ENCODE assay signal across 9 mouse cellular contexts in genomic region chr1:39477064-39477463, GRCm38 (mm10). TPM values are rescaled to one million over a fixed set of nuclear protein-coding genes. Genes with fewer than 3 reads are reported as not detected.
DNase-seq lines count a peak whose midpoint lies in the region; ATAC-seq and TF ChIP-seq lines count a peak whose summit lies in the region.
"Had no signal": no experiment of that assay in that cellular context is flagged by ENCODE, and none has a peak within 500 bp of the region (broad histone marks: within the 10 kb centered on the region; RNA-seq: fewer than 3 reads in every experiment).

No protein-coding gene starts in this region.

- H3K79me2 ChIP-seq in myocyte (ENCODE audit: control insufficient read depth, insufficient read depth), result no peaks in the 10 kb centered on the region

- H3K4me1 ChIP-seq in limb, embryonic 12.5 days (replicated peaks), result peaks cover 13% of the 10 kb centered on the region
- peaks cover 19% of the 10 kb centered on the region for H3K4me1 ChIP-seq in limb, embryonic 10.5 days
- peaks cover 21% of the 10 kb centered on the region for H3K4me1 ChIP-seq in embryonic facial prominence, embryonic 15.5 days
- H3K4me1 ChIP-seq in intestine, embryonic 14.5 days (replicated peaks; ENCODE audit: control insufficient read depth, insufficient read depth, low read length), result no peaks in the 10 kb centered on the region

- no peak for DNase-seq in limb, embryonic 10.5 days (ENCODE audit: low spot score)
- no peak for DNase-seq in intestine, embryonic 14.5 days (ENCODE audit: low spot score)
- no peak for DNase-seq in adrenal gland, adult (ENCODE audit: inconsistent age in 2 of 2, low spot score in 1 of 2)
- no peak for DNase-seq in left cerebral cortex, postnatal 10 days (ENCODE audit: extremely low spot score in 1 of 2, low spot score in 2 of 2)
- DNase-seq in retina, embryonic 14.5 days (ENCODE audit: low spot score), result no peak
- DNase-seq: kidney, adult 2 months had no signal

- H3K9ac ChIP-seq in limb, embryonic 12.5 days (replicated peaks), result no peak overlapping the region
- H3K9ac ChIP-seq in embryonic facial prominence, embryonic 15.5 days, result no peak overlapping the region
- no peak overlapping the region for H3K9ac ChIP-seq in intestine, embryonic 14.5 days (ENCODE audit: low read length)

- no peak for ATAC-seq in limb, embryonic 12.5 days (ENCODE audit: insufficient number of reproducible peaks, insufficient read depth, low FRiP score, low TSS enrichment, low read depth)
- no peak for ATAC-seq in embryonic facial prominence, embryonic 15.5 days (ENCODE audit: insufficient number of reproducible peaks, low FRiP score, low TSS enrichment, low read depth)
- ATAC-seq in intestine, embryonic 14.5 days (replicated peaks; ENCODE audit: low FRiP score, low TSS enrichment, low read depth), result no peak

- intact Hi-C loops in left cerebral cortex, postnatal 10 days (cut with DNase I), result no loop called here

- no peak overlapping the region for H3K27ac ChIP-seq in limb, embryonic 12.5 days
- H3K27ac ChIP-seq in limb, embryonic 10.5 days, result no peak overlapping the region
- no peak overlapping the region for H3K27ac ChIP-seq in embryonic facial prominence, embryonic 15.5 days (replicated peaks)
- H3K27ac ChIP-seq in intestine, embryonic 14.5 days (ENCODE audit: low read depth), result no peak overlapping the region

- TF ChIP-seq POLR2A in myocyte (IDR thresholded peaks at IDR 0.05; ENCODE audit: insufficient read length, low read depth), result no peak

- H3K27me3 ChIP-seq in limb, embryonic 12.5 days, result peaks cover 21% of the 10 kb centered on the region
- peaks cover 20% of the 10 kb centered on the region for H3K27me3 ChIP-seq in limb, embryonic 10.5 days (ENCODE audit: low read depth, poor library complexity, severe bottlenecking)
- H3K27me3 ChIP-seq in embryonic facial prominence, embryonic 15.5 days, result no peaks in the 10 kb centered on the region; the same call in 1 of the 2 replicates
- peaks cover 6% of the 10 kb centered on the region; the same call in 1 of the 2 replicates for H3K27me3 ChIP-seq in intestine, embryonic 14.5 days (replicated peaks; ENCODE audit: control insufficient read depth, insufficient read depth, low read length)
- peaks cover 6% of the 10 kb centered on the region for H3K27me3 ChIP-seq in myocyte (ENCODE audit: control insufficient read depth, insufficient read depth, insufficient read length)

- H3K9me3 ChIP-seq in limb, embryonic 12.5 days, result no peaks in the 10 kb centered on the region
- H3K9me3 ChIP-seq in limb, embryonic 10.5 days (replicated peaks), result no peaks in the 10 kb centered on the region
- H3K9me3 ChIP-seq in embryonic facial prominence, embryonic 15.5 days (replicated peaks), result no peaks in the 10 kb centered on the region
- peaks cover 3% of the 10 kb centered on the region; the same call in 1 of the 2 replicates for H3K9me3 ChIP-seq in intestine, embryonic 14.5 days (ENCODE audit: control insufficient read depth, low read length)

- no peak overlapping the region for H3ac ChIP-seq in myocyte (ENCODE audit: control insufficient read depth, insufficient read length)

- 73% methylated on average over 5 of the region's 5 CpGs for WGBS in limb, embryonic 12.5 days
- WGBS in limb, embryonic 10.5 days, result 82% methylated on average over 5 of the region's 5 CpGs
- 69% methylated on average over 5 of the region's 5 CpGs for WGBS in embryonic facial prominence, embryonic 15.5 days
- WGBS in intestine, embryonic 14.5 days, result 71% methylated on average over 5 of the region's 5 CpGs

- no peaks in the 10 kb centered on the region for H3K36me3 ChIP-seq in limb, embryonic 12.5 days
- H3K36me3 ChIP-seq in limb, embryonic 10.5 days, result no peaks in the 10 kb centered on the region
- no peaks in the 10 kb centered on the region for H3K36me3 ChIP-seq in embryonic facial prominence, embryonic 15.5 days
- no peaks in the 10 kb centered on the region for H3K36me3 ChIP-seq in intestine, embryonic 14.5 days (ENCODE audit: control insufficient read depth, insufficient read depth, low read length)
- no peaks in the 10 kb centered on the region for H3K36me3 ChIP-seq in myocyte (ENCODE audit: control insufficient read depth, insufficient read depth)

- H3K4me3 ChIP-seq in limb, embryonic 12.5 days (replicated peaks), result no peak overlapping the region
- H3K4me3 ChIP-seq in limb, embryonic 10.5 days, result no peak overlapping the region
- peak overlapping the region; percentile 79 for H3K4me3 ChIP-seq in embryonic facial prominence, embryonic 15.5 days (replicated peaks)
- 0 out of 2 replicates have a peak overlapping the region, but pooled peaks have one; percentile 58 for H3K4me3 ChIP-seq in intestine, embryonic 14.5 days (ENCODE audit: low read depth, low read length)
- peak overlapping the region; percentile 20 for H3K4me3 ChIP-seq in myocyte

- H3K4me2 ChIP-seq in limb, embryonic 12.5 days, result peak overlapping the region; percentile 94
- peak overlapping the region; percentile 98 for H3K4me2 ChIP-seq in embryonic facial prominence, embryonic 15.5 days (replicated peaks)
- H3K4me2 ChIP-seq in intestine, embryonic 14.5 days (ENCODE audit: low read length), result peak overlapping the region; percentile 68
- peak overlapping the region; percentile 75 for H3K4me2 ChIP-seq in myocyte (ENCODE audit: low read depth)

TF ChIP-seq in myocyte, 11 proteins besides CTCF, POLR2A, EP300 and RAD21:
- TF ChIP-seq SRF (IDR thresholded peaks at IDR 0.05; ENCODE audit: control insufficient read depth, insufficient read length, low read depth), result no peak
- TF ChIP-seq TCF3 (IDR thresholded peaks at IDR 0.05; ENCODE audit: insufficient read length, low read depth), result no peak
- TF ChIP-seq MAX (IDR thresholded peaks at IDR 0.05; ENCODE audit: low read depth), result no peak
- TF ChIP-seq MYOG (IDR thresholded peaks at IDR 0.05; ENCODE audit: control insufficient read depth in 1 of 3, insufficient read depth in 1 of 3, insufficient read length in 2 of 3, low read depth in 2 of 3), result no peak
- TF ChIP-seq TCF12 (IDR thresholded peaks at IDR 0.05; ENCODE audit: insufficient read depth, poor library complexity, severe bottlenecking), result no peak
- no peak for TF ChIP-seq E2F4 (IDR thresholded peaks at IDR 0.05; ENCODE audit: insufficient read depth)
- TF ChIP-seq POLR2AphosphoS2 (IDR thresholded peaks at IDR 0.05; ENCODE audit: insufficient read length, low read depth), result no peak
- TF ChIP-seq USF1 (IDR thresholded peaks at IDR 0.05; ENCODE audit: low read depth), result no peak
- TF ChIP-seq REST (IDR thresholded peaks at IDR 0.05; ENCODE audit: insufficient read depth, insufficient read length), result no peak
- no peak for TF ChIP-seq MYOD1 (IDR thresholded peaks at IDR 0.05; ENCODE audit: control insufficient read depth in 1 of 3, insufficient read length in 2 of 3, low read depth in 2 of 3)
- no peak for TF ChIP-seq CEBPB (IDR thresholded peaks at IDR 0.05; ENCODE audit: insufficient read depth, poor library complexity, severe bottlenecking)

RNA-seq across cellular contexts. Expression of gene Tbc1d8, which starts 1.5 kb away (rescaled TPM):
- polyA plus RNA-seq in limb, embryonic 12.5 days (2016; fragmentation: Nextera tagmentation; extraction: Ambion mirVana), result 8.9 and 10.9 TPM in 2 replicates
- 3.6 and 5.1 TPM in 2 replicates for polyA plus RNA-seq in limb, embryonic 10.5 days (2016; fragmentation: Nextera tagmentation; extraction: Ambion mirVana)
- polyA plus RNA-seq in embryonic facial prominence, embryonic 15.5 days (2015; fragmentation: Nextera tagmentation; extraction: Ambion mirVana), result 12.7 and 14.1 TPM in 2 replicates
- 8.2 and 9.1 TPM in 2 replicates for polyA plus RNA-seq in intestine, embryonic 14.5 days (2014; fragmentation: Nextera tagmentation; extraction: Ambion mirVana)
- polyA plus RNA-seq in myocyte (2012; fragmentation: generic; extraction: Trizol), result 5.8 TPM
- total RNA-seq in left cerebral cortex, postnatal 10 days (2021), result 10 to 100 TPM; 17.7 to 19.2 TPM

RNA-seq across cellular contexts. Expression of gene Cnot11, which starts 57.7 kb away (rescaled TPM):
- 31.9 and 35.5 TPM in 2 replicates for polyA plus RNA-seq in limb, embryonic 12.5 days (2016; fragmentation: Nextera tagmentation; extraction: Ambion mirVana)
- polyA plus RNA-seq in limb, embryonic 10.5 days (2016; fragmentation: Nextera tagmentation; extraction: Ambion mirVana), result 23.1 and 26.0 TPM in 2 replicates
- 19.4 and 21.2 TPM in 2 replicates for polyA plus RNA-seq in embryonic facial prominence, embryonic 15.5 days (2015; fragmentation: Nextera tagmentation; extraction: Ambion mirVana)
- polyA plus RNA-seq in intestine, embryonic 14.5 days (2014; fragmentation: Nextera tagmentation; extraction: Ambion mirVana), result 21.7 and 23.4 TPM in 2 replicates
- polyA plus RNA-seq in myocyte (2012; fragmentation: generic; extraction: Trizol), result 16.8 TPM
- total RNA-seq in left cerebral cortex, postnatal 10 days (2021), result 10 to 100 TPM; 24.4 to 26.4 TPM

Comparison
In these comparisons a context has a peak if more than half of its experiments do, and no peak if none do; other contexts are left out.
1. H3K4me3 ChIP-seq: peak in embryonic facial prominence, embryonic 15.5 days (single experiment), intestine, embryonic 14.5 days (single experiment) and myocyte (single experiment); none in limb, embryonic 12.5 days (single experiment) and limb, embryonic 10.5 days (single experiment).
2. Peak in every context shown above with its lines, with median percentiles within 50 percentile points of each other: H3K4me2 ChIP-seq.